Mouse (Mus musculus): ENCODE data around the gene Celf5. TPM values are rescaled to one million over a fixed set of nuclear protein-coding genes. Genes with fewer than 3 reads are reported as not detected.

Celf5 gene
- polyA plus RNA-seq, 1 experiment from 2014 or later, result 109 TPM

GRCm38 (mm10) chr10:81420191-81420767, 62.2 kb downstream of the Celf5 start:
- no peak for ATAC-seq (replicated peaks)
- no peak overlapping the region for H3K27ac ChIP-seq
- 87% methylated on average over 40 of the region's 40 CpGs for WGBS
- H3K4me3 ChIP-seq, result no peak overlapping the region
- no peak overlapping the region for H3K4me2 ChIP-seq
- no peaks in the 10 kb centered on the region for H3K9me3 ChIP-seq
- H3K9ac ChIP-seq, result no peak overlapping the region
- no peaks in the 10 kb centered on the region for H3K36me3 ChIP-seq (replicated peaks)
- H3K27me3 ChIP-seq (replicated peaks), result no peaks in the 10 kb centered on the region; the same call in 1 of the 2 replicates
- H3K4me1 ChIP-seq, result peaks cover 39% of the 10 kb centered on the region

- no peaks in the 10 kb centered on the region for H3K9me3 ChIP-seq
- H3K4me1 ChIP-seq, result peaks cover 32% of the 10 kb centered on the region
- H3K36me3 ChIP-seq (replicated peaks), result no peaks in the 10 kb centered on the region
- no peak for ATAC-seq (replicated peaks)
- 93% methylated on average over 10 of the region's 10 CpGs for WGBS
- H3K27ac ChIP-seq, result no peak overlapping the region
- H3K4me3 ChIP-seq, result no peak overlapping the region
- no peak overlapping the region for H3K9ac ChIP-seq
- no peak overlapping the region for H3K4me2 ChIP-seq
- no peaks in the 10 kb centered on the region for H3K27me3 ChIP-seq (replicated peaks)
These were observed 63.2 kb downstream of the Celf5 start for GRCm38 (mm10) chr10:81419111-81419928.

GRCm38 (mm10) chr10:81418216-81419070, 64.1 kb downstream of the Celf5 start:
- H3K9me3 ChIP-seq, result no peaks in the 10 kb centered on the region
- H3K4me1 ChIP-seq, result peaks cover 34% of the 10 kb centered on the region
- ATAC-seq (replicated peaks), result no peak
- H3K4me3 ChIP-seq, result no peak overlapping the region
- no peak overlapping the region for H3K9ac ChIP-seq
- H3K36me3 ChIP-seq (replicated peaks), result no peaks in the 10 kb centered on the region
- WGBS, result 50% methylated on average over 11 of the region's 11 CpGs
- no peaks in the 10 kb centered on the region for H3K27me3 ChIP-seq (replicated peaks)
- no peak overlapping the region for H3K27ac ChIP-seq
- no peak overlapping the region for H3K4me2 ChIP-seq

- H3K4me2 ChIP-seq, result peak overlapping the region; percentile 40
- peaks cover 35% of the 10 kb centered on the region for H3K4me1 ChIP-seq
- no peaks in the 10 kb centered on the region for H3K9me3 ChIP-seq
- 49% methylated on average over 12 of the region's 12 CpGs for WGBS
- H3K4me3 ChIP-seq, result peak overlapping the region; percentile 12; the same call in 1 of the 2 replicates
- no peaks in the 10 kb centered on the region for H3K27me3 ChIP-seq (replicated peaks)
- ATAC-seq (replicated peaks), result no peak; the same call in 1 of the 2 replicates
- H3K36me3 ChIP-seq (replicated peaks), result no peaks in the 10 kb centered on the region
- H3K9ac ChIP-seq, result no peak overlapping the region
- H3K27ac ChIP-seq, result peak overlapping the region; percentile 59
These were observed 65.0 kb downstream of the Celf5 start for GRCm38 (mm10) chr10:81417227-81418215.

- no peaks in the 10 kb centered on the region for H3K36me3 ChIP-seq (replicated peaks)
- peak overlapping the region; percentile 12; the same call in 1 of the 2 replicates for H3K4me3 ChIP-seq
- peak overlapping the region; percentile 40 for H3K4me2 ChIP-seq
- 5% methylated on average over 25 of the region's 26 CpGs for WGBS
- H3K9me3 ChIP-seq, result no peaks in the 10 kb centered on the region
- no peak overlapping the region; the same call in 1 of the 2 replicates for H3K9ac ChIP-seq
- no peaks in the 10 kb centered on the region for H3K27me3 ChIP-seq (replicated peaks)
- peak overlapping the region; percentile 59 for H3K27ac ChIP-seq
- H3K4me1 ChIP-seq, result peaks cover 44% of the 10 kb centered on the region
- ATAC-seq (replicated peaks), result peak; percentile 51
These were observed 65.8 kb downstream of the Celf5 start for GRCm38 (mm10) chr10:81416581-81417226.

- peaks cover 47% of the 10 kb centered on the region for H3K4me1 ChIP-seq
- no peaks in the 10 kb centered on the region for H3K27me3 ChIP-seq (replicated peaks)
- H3K27ac ChIP-seq, result no peak overlapping the region
- ATAC-seq (replicated peaks), result no peak
- no peaks in the 10 kb centered on the region for H3K9me3 ChIP-seq
- no peaks in the 10 kb centered on the region for H3K36me3 ChIP-seq (replicated peaks)
- no peak overlapping the region for H3K4me2 ChIP-seq
- H3K4me3 ChIP-seq, result no peak overlapping the region
- H3K9ac ChIP-seq, result no peak overlapping the region
- 69% methylated on average over 17 of the region's 17 CpGs for WGBS
These were observed 66.8 kb downstream of the Celf5 start for GRCm38 (mm10) chr10:81415549-81416310.

- peaks cover 47% of the 10 kb centered on the region for H3K4me1 ChIP-seq
These were observed 67.4 kb downstream of the Celf5 start for GRCm38 (mm10) chr10:81415146-81415545.

GRCm38 (mm10) chr10:81414682-81415081, 67.8 kb downstream of the Celf5 start:
- Histone ChIP-seq H3K9me3 (no peaks in the 10 kb centered on the region), H3K9ac (no peak overlapping the region), H3K4me2 (no peak overlapping the region), H3K36me3 (replicated peaks) (no peaks in the 10 kb centered on the region), H3K27ac (no peak overlapping the region), H3K4me1 (peaks cover 47% of the 10 kb centered on the region), H3K27me3 (replicated peaks) (no peaks in the 10 kb centered on the region), H3K4me3 (no peak overlapping the region)
- no peak for ATAC-seq (replicated peaks)

More at GRCm38 (mm10) chr10:81415146-81415545, 67.4 kb downstream of the Celf5 start:
- 81% methylated on average over 5 of the region's 5 CpGs for WGBS
- Histone ChIP-seq H3K4me3 (no peak overlapping the region), H3K4me2 (no peak overlapping the region), H3K9me3 (no peaks in the 10 kb centered on the region), H3K9ac (no peak overlapping the region), H3K27me3 (replicated peaks) (no peaks in the 10 kb centered on the region), H3K27ac (no peak overlapping the region), H3K36me3 (replicated peaks) (no peaks in the 10 kb centered on the region)
- ATAC-seq (replicated peaks), result no peak

- Histone ChIP-seq H3K4me1 (peaks cover 48% of the 10 kb centered on the region), H3K27me3 (replicated peaks) (0 out of 2 replicates have a peak, but pooled peaks cover 4% of the 10 kb centered on the region), H3K4me2 (peak overlapping the region; percentile 10; the same call in 1 of the 2 replicates), H3K9me3 (no peaks in the 10 kb centered on the region), H3K4me3 (no peak overlapping the region), H3K27ac (no peak overlapping the region), H3K9ac (no peak overlapping the region), H3K36me3 (replicated peaks) (no peaks in the 10 kb centered on the region)
- ATAC-seq (replicated peaks), result no peak
- WGBS, result 25% methylated on average over 26 of the region's 26 CpGs
These were observed 68.9 kb downstream of the Celf5 start for GRCm38 (mm10) chr10:81413310-81414261.

Data from midbrain, embryonic 15.5 days (tissue).